Mouse (Mus musculus) c-Kit-negative CD71-positive TER-119-positive erythroid progenitor cells, embryonic 14.5 days (primary cell): ENCODE data around the gene Chl1.

ENCODE experiments used
- DNase-seq: peaks from one replicate; pipeline ENCODE4 v3.0.0-alpha.2; 2013; ENCODE audit warnings: low read depth, low spot score

Gene Chl1

GRCm38 (mm10) chr6:103795241-103795640, 284.9 kb downstream of the Chl1 start:
- no peak for DNase-seq
